Mouse (Mus musculus) hindbrain, embryonic 14.5 days (tissue): ENCODE results near the gene Etfbkmt. TPM values are rescaled to one million over a fixed set of nuclear protein-coding genes. Genes with fewer than 3 reads are reported as not detected.
"Not testable (repeated sequence)": the region's sequence is repeated elsewhere in the genome, so short reads cannot be mapped to it uniquely, and the experiment has no call there.

Experiments used
- ATAC-seq: fragments of 200-750 bp; cut with Nextera tagmentation; 2 replicates; pipeline ENCODE4 v1.8.0; 2017; ENCODE audit warnings: moderate number of reproducible peaks, mild to moderate bottlenecking, moderate TSS enrichment, moderate library complexity; ENCODE audit not compliant: low FRiP score
- DNase-seq: peaks from one replicate; pipeline ENCODE4 v3.0.0-alpha.2; 2015; ENCODE audit warnings: low spot score
- H3K27ac ChIP-seq: fragments of 300-500 bp; sonication (generic); 2 replicates; pipeline ENCODE4 v1.5.1; 2014; ENCODE audit warnings: mild to moderate bottlenecking, moderate library complexity
- H3K27me3 ChIP-seq: fragments of 300-500 bp; sonication (generic); 2 replicates; pipeline ENCODE4 v1.6.1; 2014; ENCODE audit warnings: mild to moderate bottlenecking, low read length, mixed read lengths; ENCODE audit not compliant: control insufficient read depth, insufficient read depth
- H3K36me3 ChIP-seq: fragments of 300-500 bp; sonication (generic); replicated peaks from 2 replicates; pipeline ENCODE4 v1.6.1; 2014; ENCODE audit not compliant: control insufficient read depth, insufficient read depth
- H3K4me1 ChIP-seq: fragments of 300-500 bp; sonication (generic); replicated peaks from 2 replicates; pipeline ENCODE4 v1.6.1; 2014; ENCODE audit warnings: antibody characterized with exemption, low read length, mixed read lengths; ENCODE audit not compliant: control insufficient read depth, insufficient read depth
- H3K4me2 ChIP-seq: fragments of 300-500 bp; sonication (generic); replicated peaks from 2 replicates; pipeline ENCODE4 v1.6.1; 2014; ENCODE audit warnings: mild to moderate bottlenecking, moderate library complexity
- H3K4me3 ChIP-seq: fragments of 300-500 bp; sonication (generic); replicated peaks from 2 replicates; pipeline ENCODE4 v1.5.1; 2014; ENCODE audit warnings: mild to moderate bottlenecking, low read length
- H3K9ac ChIP-seq: fragments of 300-500 bp; sonication (generic); 2 replicates; pipeline ENCODE4 v1.6.1; 2014
- H3K9me3 ChIP-seq: fragments of 300-500 bp; sonication (generic); 2 replicates; pipeline ENCODE4 v1.6.1; 2016; ENCODE audit warnings: low read length; ENCODE audit not compliant: control insufficient read depth
- WGBS: fragments of 180-500 bp; shearing (Covaris S2); extraction: QIAGEN DNeasy Blood & Tissue Kit; methylation state at CpG from one replicate; pipeline ENCODE4 v1.1.7; 2014; 5-methylcytosine and 5-hydroxymethylcytosine counted together
- polyA plus RNA-seq: library from polyadenylated mRNA; unstranded; fragments of >200 nt; fragmentation: Nextera tagmentation; extraction: Ambion mirVana; gene quantifications from 2 replicates; pipeline ENCODE4 v1.2.1, GENCODE M21; 2014

The Etfbkmt gene
- polyA plus RNA-seq, 1 experiment from 2014 or later = 6.4 TPM

DNA sequence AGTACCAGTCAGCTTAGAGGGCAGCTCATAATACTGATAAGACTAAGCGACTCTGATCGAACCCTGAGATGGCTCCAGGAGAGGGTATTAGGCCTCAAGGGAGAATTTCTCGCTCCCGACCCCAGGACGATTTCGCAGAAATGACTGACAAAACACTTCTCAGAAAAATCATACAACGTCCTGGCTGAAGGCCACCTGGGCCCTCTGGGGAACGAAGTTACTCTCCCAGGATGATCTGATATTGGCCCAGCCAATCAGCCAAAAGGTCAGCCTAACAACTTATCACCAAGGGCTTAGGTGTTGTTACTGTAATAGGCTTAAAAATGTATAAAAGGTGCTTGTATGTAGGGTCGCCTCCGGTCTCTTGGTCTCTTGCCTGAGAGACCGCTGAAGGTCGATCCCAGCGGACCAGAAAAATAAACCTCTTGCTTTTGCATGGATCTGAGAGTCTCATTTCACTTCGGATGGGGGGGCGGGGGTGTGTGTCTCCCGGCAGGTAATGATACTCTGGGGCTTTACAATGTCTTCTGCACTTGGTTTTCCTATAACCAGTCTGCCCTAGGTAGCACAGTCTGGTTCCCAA lies 49.8 kb downstream of the Etfbkmt start:
- DNase-seq (no peak), ATAC-seq (no peak)
- Histone ChIP-seq H3K9me3 (no peaks in the 10 kb centered on the region), H3K4me1 (peaks cover 22% of the 10 kb centered on the region), H3K9ac (no peak overlapping the region), H3K27ac (no peak overlapping the region), H3K27me3 (no peaks in the 10 kb centered on the region), H3K36me3 (0 out of 2 replicates have a peak, but pooled peaks cover 2% of the 10 kb centered on the region), H3K4me2 (no peak overlapping the region), H3K4me3 (no peak overlapping the region)
- 94% methylated on average over 16 of the region's 16 CpGs for WGBS

DNA sequence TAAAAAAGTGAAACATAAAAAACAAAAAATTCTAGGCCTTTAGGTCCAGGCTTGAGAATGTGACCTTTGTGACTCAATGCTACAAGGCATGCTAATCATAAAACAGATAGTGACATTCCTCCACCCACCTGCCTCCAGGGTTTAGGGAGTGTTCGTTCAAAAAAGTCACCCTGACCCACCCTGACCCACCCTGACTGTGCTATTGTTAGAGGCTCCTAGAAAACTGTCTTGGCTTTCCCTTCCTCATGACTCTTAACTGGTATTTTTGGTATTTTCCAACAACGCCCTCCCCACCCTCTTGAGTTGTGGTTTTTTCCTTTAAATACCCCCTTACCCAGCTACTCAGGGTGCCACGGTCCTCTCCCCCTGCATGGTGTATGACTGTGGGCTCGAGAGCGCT lies 52.3 kb downstream of the Etfbkmt start:
- H3K4me3 ChIP-seq, H3K4me2 ChIP-seq, ATAC-seq, H3K27me3 ChIP-seq, H3K4me1 ChIP-seq, H3K9me3 ChIP-seq, DNase-seq, H3K9ac ChIP-seq, H3K36me3 ChIP-seq, H3K27ac ChIP-seq: not testable (repeated sequence)
- 90% methylated on average over 5 of the region's 5 CpGs for WGBS

DNA sequence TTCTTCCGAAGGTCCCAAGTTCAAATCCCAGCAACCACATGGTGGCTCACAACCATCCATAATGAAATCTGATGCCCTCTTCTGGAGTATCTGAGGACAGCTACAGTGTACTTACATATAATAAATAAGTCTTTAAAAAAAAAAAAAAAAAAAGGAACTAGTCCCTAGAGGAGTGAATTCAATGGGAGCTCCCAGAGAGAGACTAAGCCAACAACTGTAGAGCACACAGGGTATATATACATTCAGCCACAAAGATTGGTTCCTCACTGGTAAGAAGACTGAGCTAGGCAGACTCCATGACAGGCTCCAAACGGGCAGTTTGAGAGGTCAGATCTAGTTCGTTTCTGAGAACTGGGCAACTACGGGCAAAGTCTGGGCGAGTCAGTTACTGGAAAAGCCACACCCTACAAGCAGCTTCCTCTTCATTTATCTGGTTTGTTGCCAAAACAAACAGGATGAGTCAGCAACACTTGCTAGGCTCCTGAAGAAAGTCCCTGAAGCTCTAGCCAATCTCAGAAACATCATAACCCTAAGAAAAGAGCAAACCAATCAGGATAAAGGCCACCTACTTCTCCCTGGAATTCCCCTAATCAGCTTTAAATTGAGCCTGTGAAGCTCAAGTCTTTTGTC lies 53.7 kb downstream of the Etfbkmt start:
- Histone ChIP-seq H3K4me3 (no peak overlapping the region), H3K9ac (no peak overlapping the region), H3K4me1 (no peaks in the 10 kb centered on the region), H3K36me3 (no peaks in the 10 kb centered on the region), H3K4me2 (no peak overlapping the region), H3K27me3 (no peaks in the 10 kb centered on the region), H3K9me3 (no peaks in the 10 kb centered on the region), H3K27ac (no peak overlapping the region)
- ATAC-seq = no peak
- WGBS = 75% methylated on average over 5 of the region's 5 CpGs
- no peak for DNase-seq

DNA sequence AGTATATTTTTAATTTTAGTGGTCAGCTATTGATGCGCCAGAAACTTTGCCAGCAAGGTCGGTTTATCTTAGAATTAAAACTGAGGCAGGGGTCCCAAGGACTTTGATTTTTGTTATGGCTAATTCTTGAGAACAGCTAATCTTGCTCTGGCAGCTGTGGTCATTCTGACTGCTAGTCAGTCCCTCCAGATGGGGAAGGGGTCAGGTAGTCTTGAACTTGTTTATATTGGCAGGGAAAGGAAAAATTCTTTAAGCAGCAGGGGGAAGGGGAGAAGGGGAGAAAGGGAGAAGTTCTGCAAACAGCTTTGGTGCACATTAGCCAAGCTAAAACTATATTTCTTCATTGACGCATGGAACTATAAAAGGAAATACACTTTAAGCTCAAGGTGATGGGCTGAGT lies 57.5 kb downstream of the Etfbkmt start:
- Histone ChIP-seq H3K9ac (no peak overlapping the region), H3K27me3 (no peaks in the 10 kb centered on the region), H3K27ac (no peak overlapping the region), H3K4me1 (no peaks in the 10 kb centered on the region), H3K4me2 (no peak overlapping the region), H3K9me3 (no peaks in the 10 kb centered on the region), H3K36me3 (no peaks in the 10 kb centered on the region), H3K4me3 (no peak overlapping the region)
- ATAC-seq (no peak), DNase-seq (no peak)
- 80% methylated on average over 3 of the region's 3 CpGs for WGBS

DNA sequence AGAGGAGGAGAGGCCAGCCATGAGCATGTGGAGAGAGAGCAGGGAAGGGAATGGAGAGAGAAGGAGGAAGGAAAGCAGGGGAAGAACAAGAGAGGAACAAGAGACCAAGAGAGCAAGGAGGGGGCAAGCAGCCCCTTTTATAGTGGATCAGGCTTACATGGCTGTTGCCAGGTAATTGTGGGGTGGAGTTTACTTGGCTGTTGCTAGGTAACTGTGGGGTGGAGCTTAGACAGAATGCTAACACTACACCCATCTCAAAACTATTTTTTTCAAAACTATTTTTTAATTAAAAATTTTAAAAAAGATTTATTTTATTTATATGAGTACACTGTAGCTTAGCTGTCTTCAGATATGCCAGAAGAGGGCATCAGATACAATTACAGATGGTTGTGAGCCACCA lies 58.9 kb downstream of the Etfbkmt start:
- no peak overlapping the region for H3K4me3 ChIP-seq
- no peak for ATAC-seq
- no peaks in the 10 kb centered on the region for H3K4me1 ChIP-seq
- H3K9me3 ChIP-seq = no peaks in the 10 kb centered on the region
- H3K27me3 ChIP-seq = no peaks in the 10 kb centered on the region
- no peak overlapping the region for H3K9ac ChIP-seq
- DNase-seq = no peak
- H3K36me3 ChIP-seq = no peaks in the 10 kb centered on the region
- H3K27ac ChIP-seq = no peak overlapping the region
- no peak overlapping the region for H3K4me2 ChIP-seq

Other genes starting within 250 kb of the Etfbkmt start
- gene Caprin2, start 243.6 kb upstream of the Etfbkmt start, polyA plus RNA-seq = 5.0 and 8.8 TPM in 2 replicates
- 45.6 and 48.1 TPM in 2 replicates for gene Sinhcaf, start 193.4 kb upstream of the Etfbkmt start, polyA plus RNA-seq
- 18.4 and 21.1 TPM in 2 replicates for gene Dennd5b, start 38.2 kb upstream of the Etfbkmt start, polyA plus RNA-seq
- not detected in 2 replicates for gene Gm10203, start 9.7 kb upstream of the Etfbkmt start, polyA plus RNA-seq
- 104 and 110 TPM in 2 replicates for gene Amn1, start 48.9 kb downstream of the Etfbkmt start, polyA plus RNA-seq
- gene Resf1, start 169.6 kb downstream of the Etfbkmt start, polyA plus RNA-seq = 28.4 and 30.0 TPM in 2 replicates